Mouse (Mus musculus) MEL (cell line): ENCODE measurements around the gene Cage1. TPM values are rescaled to one million over a fixed set of nuclear protein-coding genes. Genes with fewer than 3 reads are reported as not detected.

Experiments
- DNase-seq: peaks from one replicate; pipeline ENCODE4 v3.0.0; 2011; ENCODE audit warnings: low read depth, low spot score
- H3K27ac ChIP-seq: 2 replicates; pipeline ENCODE4 v1.5.1; 2012; ENCODE audit warnings: low read depth, mild to moderate bottlenecking, control low read depth, low read length, moderate library complexity; ENCODE audit not compliant: control insufficient read depth
- H3K27me3 ChIP-seq, 2 experiments: fragments of 150-350 bp in 1 of 2; sonication (generic) in 1 of 2; 2 replicates each; pipeline ENCODE4 v1.6.1; 2012; ENCODE audit warnings: low read length in 2 of 2, mild to moderate bottlenecking in 2 of 2, improper control_type of control experiment in 1 of 2, moderate library complexity in 1 of 2; ENCODE audit not compliant: insufficient read depth in 2 of 2, control insufficient read depth in 1 of 2
- H3K36me3 ChIP-seq, 2 experiments: 2 replicates each; pipeline ENCODE4 v1.6.1; 2012 to 2014; ENCODE audit warnings: low read length in 2 of 2, improper control_type of control experiment in 1 of 2, inconsistent platforms in 1 of 2, mild to moderate bottlenecking in 1 of 2; ENCODE audit not compliant: insufficient read depth in 2 of 2, control insufficient read depth in 1 of 2
- H3K4me1 ChIP-seq, 2 experiments: fragments of 150-350 bp in 1 of 2; sonication (generic) in 1 of 2; 2 replicates each; pipeline ENCODE4 v1.6.1; 2012; ENCODE audit warnings: low read length in 2 of 2, improper control_type of control experiment in 1 of 2, mild to moderate bottlenecking in 1 of 2; ENCODE audit not compliant: insufficient read depth in 2 of 2, control insufficient read depth in 1 of 2
- H3K4me3 ChIP-seq, 2 experiments: fragments of 150-350 bp in 1 of 2; sonication (generic) in 1 of 2; 2 replicates each; pipeline ENCODE4 v1.5.1; 2012; ENCODE audit warnings: low read depth in 2 of 2, low read length in 2 of 2, mild to moderate bottlenecking in 2 of 2, moderate library complexity in 2 of 2, control low read depth in 1 of 2, improper control_type of control experiment in 1 of 2; ENCODE audit not compliant: control insufficient read depth in 1 of 2, insufficient read depth in 1 of 2
- H3K79me2 ChIP-seq: 2 replicates; pipeline ENCODE4 v1.6.1; 2012; ENCODE audit warnings: mild to moderate bottlenecking, low read length, moderate library complexity; ENCODE audit not compliant: control insufficient read depth, poor library complexity, insufficient read depth
- H3K9ac ChIP-seq: 2 replicates; pipeline ENCODE4 v1.6.1; 2012; ENCODE audit warnings: low read depth, mild to moderate bottlenecking, control low read depth, low read length, moderate library complexity; ENCODE audit not compliant: control insufficient read depth, poor library complexity, severe bottlenecking
- H3K9me3 ChIP-seq: fragments of 150-350 bp; sonication (generic); replicated peaks from 2 replicates; pipeline ENCODE4 v1.6.1; 2012; ENCODE audit warnings: mild to moderate bottlenecking, low read length, improper control_type of control experiment, moderate library complexity; ENCODE audit not compliant: insufficient read depth
- E2F4 ChIP-seq: IDR thresholded peaks from 2 replicates; pipeline ENCODE4 v1.6.1; 2011; ENCODE audit warnings: low read depth, low read length, improper control_type of control experiment, borderline replicate concordance
- GABPA ChIP-seq: IDR thresholded peaks from 2 replicates; pipeline ENCODE4 v1.6.1; 2012; ENCODE audit warnings: low read depth, mild to moderate bottlenecking, inconsistent platforms, low read length, improper control_type of control experiment, moderate library complexity
- KAT2A ChIP-seq: conservative IDR thresholded peaks from 2 replicates; pipeline ENCODE4 v1.6.1; 2012; ENCODE audit warnings: low read depth, low read length, improper control_type of control experiment, inconsistent platforms
- MAFK ChIP-seq: IDR thresholded peaks from 2 replicates; pipeline ENCODE4 v1.6.1; 2011; ENCODE audit warnings: low read depth, mild to moderate bottlenecking, low read length, improper control_type of control experiment, borderline replicate concordance
- MAZ ChIP-seq: IDR thresholded peaks from 2 replicates; pipeline ENCODE4 v1.6.1; 2012; ENCODE audit warnings: low read depth, mild to moderate bottlenecking, inconsistent platforms, low read length, improper control_type of control experiment
- MEF2A ChIP-seq: IDR thresholded peaks from 2 replicates; pipeline ENCODE4 v1.6.1; 2014; ENCODE audit warnings: low read depth, mild to moderate bottlenecking, inconsistent platforms, low read length, improper control_type of control experiment; ENCODE audit not compliant: poor library complexity, insufficient replicate concordance, severe bottlenecking; ENCODE audit errors: extremely low read depth
- POLR2AphosphoS5 ChIP-seq: IDR thresholded peaks from 2 replicates; pipeline ENCODE4 v1.6.1; 2012; ENCODE audit warnings: low read depth, borderline replicate concordance, mild to moderate bottlenecking, inconsistent platforms, low read length, moderate library complexity, mixed read lengths
- RCOR1 ChIP-seq: IDR thresholded peaks from 2 replicates; pipeline ENCODE4 v1.6.1; 2012; ENCODE audit warnings: low read depth, mild to moderate bottlenecking, inconsistent platforms, low read length, improper control_type of control experiment
- SIN3A ChIP-seq: IDR thresholded peaks from 2 replicates; pipeline ENCODE4 v1.6.1; 2012; ENCODE audit warnings: low read length, improper control_type of control experiment, inconsistent platforms
- TBP ChIP-seq: IDR thresholded peaks from 2 replicates; pipeline ENCODE4 v1.8.0; 2011; ENCODE audit warnings: low read depth, low read length, improper control_type of control experiment
- TCF12 ChIP-seq: IDR thresholded peaks from 2 replicates; pipeline ENCODE4 v1.6.1; 2014; ENCODE audit warnings: low read depth, mild to moderate bottlenecking, inconsistent platforms, low read length, improper control_type of control experiment, moderate library complexity
- UBTF ChIP-seq: IDR thresholded peaks from 2 replicates; pipeline ENCODE4 v1.6.1; 2012; ENCODE audit warnings: low read depth, mild to moderate bottlenecking, inconsistent platforms, low read length, improper control_type of control experiment, moderate library complexity, borderline replicate concordance; ENCODE audit not compliant: insufficient read depth
- ZKSCAN1 ChIP-seq: IDR thresholded peaks from 2 replicates; pipeline ENCODE4 v1.6.1; 2012; ENCODE audit warnings: low read depth, mild to moderate bottlenecking, inconsistent platforms, low read length, improper control_type of control experiment, moderate library complexity
- ZMIZ1 ChIP-seq: IDR thresholded peaks from 2 replicates; pipeline ENCODE4 v1.6.1; 2012; ENCODE audit warnings: low read depth, mild to moderate bottlenecking, inconsistent platforms, low read length, improper control_type of control experiment, moderate library complexity
- polyA plus RNA-seq, 2 experiments: library from polyadenylated mRNA; stranded (reverse) in 1 of 2; unstranded in 1 of 2; fragments of >175 nt in 1 of 2; fragments of >200 nt in 1 of 2; gene quantifications; 2 replicates each; pipeline versions ENCODE4 v1.2.1 to v1.2.4; 2012; ENCODE audit warnings: low replicate concordance in 2 of 2, low read depth in 1 of 2; ENCODE audit not compliant: insufficient read length in 2 of 2, insufficient read depth in 1 of 2, missing spikeins in 1 of 2
- total RNA-seq: library from RNA; depleted of rRNA; stranded (reverse); fragments of 300-350 nt; gene quantifications from 2 replicates; pipeline ENCODE4 v1.2.3, GENCODE M21; 2012

Gene Cage1
- total and polyA plus RNA-seq, 3 experiments = 0.78 to 1.0 TPM; not detected in 1

GRCm38 (mm10) chr13:38080014-38080413, 43.1 kb upstream of the Cage1 start:
- no peaks in the 10 kb centered on the region for H3K79me2 ChIP-seq
- H3K36me3 ChIP-seq = no peaks in the 10 kb centered on the region; a peak in 1 of 4 replicates
- H3K9me3 ChIP-seq = no peaks in the 10 kb centered on the region
- H3K27ac ChIP-seq = no peak overlapping the region
- TF ChIP-seq E2F4 (no peak), RCOR1 (no peak), GABPA (no peak)
- H3K9ac ChIP-seq = no peak overlapping the region
- no peak overlapping the region for H3K4me3 ChIP-seq
- no peak for DNase-seq
- peaks cover 0 to 4% of the 10 kb centered on the region in 2 experiments; a peak in 1 of 4 replicates for H3K4me1 ChIP-seq
- peaks cover 0 to 2% of the 10 kb centered on the region in 2 experiments; a peak in 1 of 4 replicates for H3K27me3 ChIP-seq

- H3K36me3 ChIP-seq = no peaks in the 10 kb centered on the region; a peak in 1 of 4 replicates
- no peak overlapping the region for H3K4me3 ChIP-seq
- TF ChIP-seq ZMIZ1 (no peak), KAT2A (no peak), ZKSCAN1 (no peak), MAFK (no peak), TCF12 (no peak), MAZ (no peak), SIN3A (no peak), POLR2AphosphoS5 (no peak), UBTF (no peak), TBP (no peak)
- no peak for DNase-seq
- no peaks in the 10 kb centered on the region for H3K79me2 ChIP-seq
- H3K9ac ChIP-seq = no peak overlapping the region
- H3K27me3 ChIP-seq = peaks cover 0 to 2% of the 10 kb centered on the region in 2 experiments; a peak in 1 of 4 replicates
- peaks cover 0 to 4% of the 10 kb centered on the region in 2 experiments; a peak in 1 of 4 replicates for H3K4me1 ChIP-seq
- H3K27ac ChIP-seq = no peak overlapping the region
- H3K9me3 ChIP-seq = no peaks in the 10 kb centered on the region
Measured at GRCm38 (mm10) chr13:38079366-38079765, 42.5 kb upstream of the Cage1 start.

GRCm38 (mm10) chr13:38078836-38079235, 42.0 kb upstream of the Cage1 start:
- no peak overlapping the region for H3K9ac ChIP-seq
- H3K4me3 ChIP-seq = no peak overlapping the region
- H3K27me3 ChIP-seq = peaks cover 0 to 2% of the 10 kb centered on the region in 2 experiments; a peak in 1 of 4 replicates
- H3K4me1 ChIP-seq = peaks cover 0 to 10% of the 10 kb centered on the region in 2 experiments; a peak in 2 of 4 replicates
- H3K36me3 ChIP-seq = peaks cover 0 to 4% of the 10 kb centered on the region in 2 experiments; a peak in 2 of 4 replicates
- no peak overlapping the region for H3K27ac ChIP-seq
- no peak for TF ChIP-seq MEF2A
- H3K9me3 ChIP-seq = no peaks in the 10 kb centered on the region
- no peak for DNase-seq
- H3K79me2 ChIP-seq = no peaks in the 10 kb centered on the region
